ENCODE assay signal across 7 mouse cellular contexts in genomic region chr1:170109776-170110515, GRCm38 (mm10). TPM values are rescaled to one million over a fixed set of nuclear protein-coding genes. Genes with fewer than 3 reads are reported as not detected.
DNase-seq lines count a peak whose midpoint lies in the region; ATAC-seq and TF ChIP-seq lines count a peak whose summit lies in the region.

No protein-coding gene starts in this region.

- H3K27ac ChIP-seq in midbrain, embryonic 10.5 days (replicated peaks) = peak overlapping the region; percentile 49; the same call in 1 of the 2 replicates
- no peak overlapping the region for H3K27ac ChIP-seq in midbrain, embryonic 11.5 days (ENCODE audit: low read depth, low read length)
- H3K27ac ChIP-seq in embryonic fibroblast, embryonic 13.5 days (ENCODE audit: insufficient read depth, low read length) = peak overlapping the region; percentile 95
- H3K27ac ChIP-seq in heart, embryonic 14.5 days (replicated peaks in 1 of 2; ENCODE audit: control insufficient read depth in 1 of 2, insufficient read depth in 1 of 2, low read depth in 2 of 2, low read length in 2 of 2) = peak overlapping the region; percentile 53 to 75
- peak overlapping the region; percentile 98 for H3K27ac ChIP-seq in limb, embryonic 14.5 days (replicated peaks; ENCODE audit: low read depth, low read length)

- no peak for ATAC-seq in midbrain, embryonic 11.5 days (ENCODE audit: low FRiP score)
- ATAC-seq in heart, embryonic 14.5 days (ENCODE audit: insufficient number of reproducible peaks, insufficient read depth, low FRiP score, low read depth) = no peak
- ATAC-seq in limb, embryonic 14.5 days (ENCODE audit: low FRiP score, low read depth) = peak; percentile 60
- ATAC-seq in megakaryocyte-erythroid progenitor cell, adult 5-6 weeks (replicated peaks; ENCODE audit: low FRiP score, low TSS enrichment, poor library complexity, severe bottlenecking) = no peak

- H3K9ac ChIP-seq in midbrain, embryonic 11.5 days (ENCODE audit: low read length) = no peak overlapping the region
- peak overlapping the region; percentile 42; the same call in 1 of the 2 replicates for H3K9ac ChIP-seq in heart, embryonic 14.5 days (ENCODE audit: low read length)
- H3K9ac ChIP-seq in limb, embryonic 14.5 days (ENCODE audit: low read depth, low read length, severe bottlenecking) = peak overlapping the region; percentile 81

- TF ChIP-seq CTCF in embryonic fibroblast, embryonic 13.5 days (IDR thresholded peaks at IDR 0.05; ENCODE audit: borderline replicate concordance, insufficient read depth, low read length) = no peak

- H3K9me3 ChIP-seq in midbrain, embryonic 10.5 days (replicated peaks) = no peaks in the 10 kb centered on the region
- no peaks in the 10 kb centered on the region for H3K9me3 ChIP-seq in midbrain, embryonic 11.5 days (ENCODE audit: control insufficient read depth, low read length)
- no peaks in the 10 kb centered on the region for H3K9me3 ChIP-seq in heart, embryonic 14.5 days (ENCODE audit: control insufficient read depth, low read length)
- H3K9me3 ChIP-seq in limb, embryonic 14.5 days (ENCODE audit: control insufficient read depth, low read length) = no peaks in the 10 kb centered on the region

- H3K27me3 ChIP-seq in midbrain, embryonic 10.5 days (ENCODE audit: low read depth, poor library complexity, severe bottlenecking) = no peaks in the 10 kb centered on the region
- no peaks in the 10 kb centered on the region for H3K27me3 ChIP-seq in midbrain, embryonic 11.5 days (ENCODE audit: control insufficient read depth, insufficient read depth, low read length)
- H3K27me3 ChIP-seq in heart, embryonic 14.5 days (ENCODE audit: control insufficient read depth, insufficient read depth, low read length) = no peaks in the 10 kb centered on the region
- H3K27me3 ChIP-seq in limb, embryonic 14.5 days (ENCODE audit: control insufficient read depth, insufficient read depth, low read length) = no peaks in the 10 kb centered on the region

- H3K4me3 ChIP-seq in midbrain, embryonic 10.5 days = peak overlapping the region; percentile 28; the same call in 1 of the 2 replicates
- H3K4me3 ChIP-seq in midbrain, embryonic 11.5 days (ENCODE audit: low read depth, low read length) = no peak overlapping the region
- peak overlapping the region; percentile 70 for H3K4me3 ChIP-seq in embryonic fibroblast, embryonic 13.5 days (ENCODE audit: insufficient read depth, low read length)
- peak overlapping the region; percentile 25 to 34 for H3K4me3 ChIP-seq in heart, embryonic 14.5 days (ENCODE audit: control insufficient read depth in 1 of 2, insufficient read depth in 1 of 2, low read depth in 1 of 2, low read length in 2 of 2)
- peak overlapping the region; percentile 65 for H3K4me3 ChIP-seq in limb, embryonic 14.5 days (replicated peaks; ENCODE audit: low read length)

- no peaks in the 10 kb centered on the region for H3K36me3 ChIP-seq in midbrain, embryonic 10.5 days
- no peaks in the 10 kb centered on the region for H3K36me3 ChIP-seq in midbrain, embryonic 11.5 days (ENCODE audit: control insufficient read depth, insufficient read depth, low read length)
- H3K36me3 ChIP-seq in heart, embryonic 14.5 days (ENCODE audit: control insufficient read depth, insufficient read depth, low read length) = no peaks in the 10 kb centered on the region
- no peaks in the 10 kb centered on the region for H3K36me3 ChIP-seq in limb, embryonic 14.5 days (ENCODE audit: control insufficient read depth, insufficient read depth, low read length)

- H3K4me2 ChIP-seq in midbrain, embryonic 11.5 days = no peak overlapping the region
- H3K4me2 ChIP-seq in heart, embryonic 14.5 days (ENCODE audit: low read length) = peak overlapping the region; percentile 48
- peak overlapping the region; percentile 70 for H3K4me2 ChIP-seq in limb, embryonic 14.5 days (replicated peaks; ENCODE audit: low read depth, low read length, severe bottlenecking)

- no peaks in the 10 kb centered on the region; the same call in 1 of the 2 replicates for H3K4me1 ChIP-seq in midbrain, embryonic 10.5 days
- H3K4me1 ChIP-seq in midbrain, embryonic 11.5 days (ENCODE audit: control insufficient read depth, insufficient read depth, low read length) = no peaks in the 10 kb centered on the region
- peaks cover 11% of the 10 kb centered on the region; the same call in 1 of the 2 replicates for H3K4me1 ChIP-seq in embryonic fibroblast, embryonic 13.5 days (ENCODE audit: control insufficient read depth, insufficient read depth, low read length)
- H3K4me1 ChIP-seq in heart, embryonic 14.5 days (ENCODE audit: control insufficient read depth in 2 of 2, insufficient read depth in 2 of 2, low read length in 2 of 2) = peaks cover 0 to 3% of the 10 kb centered on the region in 2 experiments; a peak in 1 of 4 replicates
- H3K4me1 ChIP-seq in limb, embryonic 14.5 days (ENCODE audit: control insufficient read depth, insufficient read depth, low read length) = peaks cover 36% of the 10 kb centered on the region

- no peak for TF ChIP-seq POLR2A in embryonic fibroblast, embryonic 13.5 days (IDR thresholded peaks at IDR 0.05; ENCODE audit: low read depth, low read length)
- TF ChIP-seq POLR2A in limb, embryonic 14.5 days (IDR thresholded peaks at IDR 0.05; ENCODE audit: borderline replicate concordance, extremely low read depth, insufficient read depth, insufficient read length) = no peak

- DNase-seq in midbrain, embryonic 10.5 days (ENCODE audit: low spot score) = peak; percentile 18
- DNase-seq in midbrain, embryonic 11.5 days (ENCODE audit: low spot score, missing footprints) = no peak
- peak; percentile 49 for DNase-seq in limb, embryonic 14.5 days (ENCODE audit: low spot score)
- no peak for DNase-seq in adrenal gland, postnatal 25 days

- 77% methylated on average over 19 of the region's 19 CpGs for WGBS in midbrain, embryonic 10.5 days
- WGBS in midbrain, embryonic 11.5 days = 84% methylated on average over 19 of the region's 19 CpGs
- WGBS in heart, embryonic 14.5 days = 76% methylated on average over 19 of the region's 19 CpGs
- 15% methylated on average over 19 of the region's 19 CpGs for WGBS in limb, embryonic 14.5 days

RNA-seq across cellular contexts. Expression of gene Ddr2, which starts 0.6 kb away (rescaled TPM):
- polyA plus RNA-seq in midbrain, embryonic 10.5 days (2016; fragmentation: Nextera tagmentation; extraction: Ambion mirVana) = 22.8 and 23.0 TPM in 2 replicates
- polyA plus RNA-seq in midbrain, embryonic 11.5 days (2014; fragmentation: Nextera tagmentation; extraction: Ambion mirVana) = 21.6 and 23.1 TPM in 2 replicates
- 254 and 299 TPM in 2 replicates for polyA plus RNA-seq in embryonic fibroblast, embryonic 13.5 days (2011; ENCODE audit: insufficient read length, low read depth, missing spikeins)
- 6.2 and 6.5 TPM in 2 replicates for polyA plus RNA-seq in heart, embryonic 14.5 days (2014; fragmentation: Nextera tagmentation; extraction: Ambion mirVana)
- 64.1 and 68.2 TPM in 2 replicates for polyA plus RNA-seq in limb, embryonic 14.5 days (2012; rRNA removed)
- polyA plus RNA-seq in limb, embryonic 14.5 days (2014; fragmentation: Nextera tagmentation; extraction: Ambion mirVana) = 86.7 and 100.0 TPM in 2 replicates
- total RNA-seq in megakaryocyte-erythroid progenitor cell, adult 5-6 weeks (2014; fragmentation: Nextera tagmentation) = not detected in 2 replicates
- not detected in 2 replicates for total RNA-seq in megakaryocyte-erythroid progenitor cell, adult 5-6 weeks (2017)
- 11.0 and 13.2 TPM in 2 replicates for total RNA-seq in adrenal gland, postnatal 25 days (2021)

Comparison
In these comparisons a context has a peak if more than half of its experiments do, and no peak if none do; other contexts are left out.
1. DNase-seq: peak in midbrain, embryonic 10.5 days (single experiment) and limb, embryonic 14.5 days (single experiment); none in midbrain, embryonic 11.5 days (single experiment) and adrenal gland, postnatal 25 days (single experiment).